ENCODE assay signal across 4 mouse cellular contexts in genomic region chr7:35636874-35637273, GRCm38 (mm10). TPM values are rescaled to one million over a fixed set of nuclear protein-coding genes. Genes with fewer than 3 reads are reported as not detected.
"Had no signal": no experiment of that assay in that cellular context is flagged by ENCODE, and none has a peak within 500 bp of the region (broad histone marks: within the 10 kb centered on the region; RNA-seq: fewer than 3 reads in every experiment).

No protein-coding gene starts in this region.

- DNase-seq: gastrocnemius, adult 2 months; gastrocnemius, postnatal 25 days; kidney, adult 8-10 months had no signal

RNA-seq across cellular contexts. Expression of gene Rgs9bp, which starts 51.5 kb away (rescaled TPM):
- polyA plus RNA-seq: inflammation-experienced regulatory T-cells, adult 6 months had no signal
